Mouse (Mus musculus) cerebellum, postnatal 4 days (tissue): ENCODE results near the gene Gpr3.

Experiments
- DNase-seq, 2 experiments: peaks; one replicate each; pipeline ENCODE4 v3.0.0; 2022; ENCODE audit warnings: low spot score in 2 of 2, mixed read lengths in 1 of 2

The Gpr3 gene

DNA sequence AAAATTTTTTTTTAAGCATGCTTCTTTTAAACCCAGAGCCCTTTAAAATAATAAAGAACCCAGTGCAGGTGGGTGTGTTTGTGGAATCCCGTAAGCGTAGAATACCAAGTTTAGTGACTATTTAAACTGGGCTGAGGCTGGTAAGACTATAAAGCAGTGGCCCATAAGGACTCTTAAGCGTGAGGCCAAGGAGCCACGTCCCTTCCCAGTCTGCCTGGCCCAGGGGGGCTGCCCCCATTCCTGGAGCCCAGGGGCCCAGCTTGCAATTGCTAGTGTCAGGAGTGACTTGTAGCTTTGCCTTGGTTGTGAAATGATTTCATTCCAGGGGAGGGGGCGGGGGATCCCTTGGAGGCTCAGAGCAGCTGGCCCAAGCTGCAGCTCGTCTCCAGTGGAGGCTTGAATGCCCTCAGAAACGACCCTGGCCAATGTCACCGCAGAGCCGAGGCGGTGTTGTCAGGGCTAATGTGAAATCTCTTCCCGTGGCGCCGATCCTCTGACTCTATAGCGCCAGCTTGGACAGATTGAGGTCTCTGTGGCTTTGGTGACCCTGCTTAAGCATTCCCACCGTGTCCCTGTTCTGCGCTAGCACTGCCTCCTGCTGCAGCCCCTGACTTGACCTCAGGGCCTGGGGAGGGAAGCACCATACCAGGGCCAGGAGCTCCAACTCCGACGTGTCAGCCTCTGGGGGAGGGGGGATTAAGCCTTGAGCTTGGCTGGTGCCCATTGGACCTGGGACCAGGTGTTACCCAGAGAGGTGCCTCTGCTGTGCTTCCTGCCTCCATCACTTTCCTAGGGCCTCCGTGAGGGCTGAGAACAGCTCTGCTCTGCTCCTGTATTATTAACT is 13.8 kb downstream of the Gpr3 start:
- peak in 1 of 2 experiments; percentile 37 for DNase-seq

DNA sequence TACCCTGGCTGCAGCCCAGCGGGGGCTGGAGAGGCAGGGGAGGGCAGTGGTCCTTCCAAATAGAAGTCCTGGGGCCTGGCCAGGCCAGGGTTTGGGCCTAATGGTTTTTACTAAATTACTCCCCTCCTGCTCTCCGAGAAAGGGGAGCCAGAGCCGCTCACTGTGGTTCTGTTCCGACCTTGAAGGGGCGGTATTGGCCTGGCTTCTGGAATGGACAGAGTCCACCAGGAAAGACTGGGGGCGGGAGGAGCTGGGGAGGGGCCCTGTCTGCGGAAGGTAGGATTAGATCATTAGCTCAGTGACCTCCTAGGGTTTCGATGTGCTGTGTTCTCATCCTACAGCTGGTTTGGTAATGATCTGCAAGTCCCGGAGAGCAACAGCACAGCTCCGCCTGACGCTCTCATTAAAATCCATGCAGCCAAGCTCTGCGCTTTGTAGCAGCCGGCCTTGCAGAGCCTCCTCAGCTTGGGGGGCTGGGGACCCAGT is 14.5 kb downstream of the Gpr3 start:
- peak in 1 of 2 experiments; percentile 40 for DNase-seq

DNA sequence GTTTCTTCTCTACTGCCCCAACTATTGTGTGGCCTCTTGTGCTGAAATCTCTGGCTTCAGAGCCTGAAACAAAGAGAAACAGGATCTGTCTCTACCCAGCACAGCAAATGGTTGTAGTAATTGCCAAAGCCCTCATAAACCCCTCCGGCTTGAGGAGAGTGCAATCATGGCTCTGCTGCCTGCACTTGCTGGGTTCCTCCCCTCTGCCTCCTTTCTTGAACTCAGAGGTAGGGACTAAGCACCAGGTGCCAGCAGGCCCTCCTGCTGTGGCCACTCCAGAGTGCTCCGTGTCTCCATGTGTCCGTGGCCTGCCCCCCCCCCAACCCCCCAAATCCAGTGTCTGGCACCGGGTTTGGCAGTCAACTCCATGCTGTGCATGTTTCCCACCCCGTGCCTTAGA is 15.0 kb downstream of the Gpr3 start:
- DNase-seq = no peak

DNA sequence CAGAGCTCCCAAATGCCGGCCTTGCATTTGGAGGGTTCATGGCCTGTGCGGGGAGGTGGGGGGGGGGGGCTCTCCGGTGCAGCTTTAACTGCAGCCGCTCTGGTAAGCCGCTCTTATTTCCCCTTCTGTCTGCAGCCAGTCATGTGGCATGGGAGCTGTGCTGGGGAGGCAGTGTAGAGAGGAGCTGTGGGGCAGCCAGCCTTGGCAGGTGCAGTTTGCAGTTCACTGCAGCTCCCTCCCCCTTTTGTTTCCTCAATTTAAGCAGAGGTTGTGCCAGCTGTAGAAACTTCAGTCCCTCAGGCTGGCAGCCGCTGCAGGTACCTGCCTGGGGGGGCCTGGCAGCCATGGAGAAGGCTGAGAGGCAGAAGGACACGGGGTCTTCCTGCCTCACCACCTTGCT is 15.5 kb downstream of the Gpr3 start:
- no peak for DNase-seq

DNA sequence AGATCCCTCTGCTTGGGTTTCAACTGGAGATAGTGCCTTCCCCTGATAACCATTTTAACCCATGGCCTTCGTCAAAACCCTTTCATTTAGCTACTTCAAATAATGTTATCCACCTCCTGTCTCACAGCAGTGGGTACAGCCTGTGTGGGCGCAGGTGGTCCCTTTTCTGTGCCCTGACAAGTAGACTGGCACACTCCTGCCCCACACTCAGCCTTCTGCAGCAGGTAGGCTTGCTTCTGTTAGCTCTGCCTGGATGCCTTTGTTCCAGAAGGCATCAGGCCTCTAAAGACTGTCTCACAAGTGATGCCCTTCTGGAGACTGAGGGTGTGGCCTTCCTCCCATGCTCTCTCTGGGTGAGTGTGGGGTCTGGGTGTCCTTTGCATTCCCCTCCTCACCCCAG is 16.2 kb downstream of the Gpr3 start:
- DNase-seq = no peak

DNA sequence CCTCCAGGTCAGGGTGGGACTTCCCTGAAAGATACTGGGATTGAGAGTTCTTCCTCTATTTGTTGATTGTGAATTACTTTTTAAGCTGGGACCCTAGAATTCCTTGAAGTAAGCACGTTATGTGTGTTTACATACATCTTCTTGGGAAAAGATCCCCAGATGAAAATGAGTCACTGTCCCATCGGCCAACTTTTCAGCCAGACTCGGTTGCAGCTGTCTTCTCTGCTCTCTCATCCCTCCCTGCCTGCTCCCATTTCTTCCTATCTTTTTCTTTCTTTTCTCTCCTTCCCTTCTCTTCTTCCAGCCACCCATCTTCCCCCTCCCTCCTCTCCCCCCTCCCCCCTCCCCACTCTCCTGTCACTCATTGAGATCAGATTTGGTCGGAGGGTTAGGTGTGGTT is 17.3 kb downstream of the Gpr3 start:
- no peak for DNase-seq

DNA sequence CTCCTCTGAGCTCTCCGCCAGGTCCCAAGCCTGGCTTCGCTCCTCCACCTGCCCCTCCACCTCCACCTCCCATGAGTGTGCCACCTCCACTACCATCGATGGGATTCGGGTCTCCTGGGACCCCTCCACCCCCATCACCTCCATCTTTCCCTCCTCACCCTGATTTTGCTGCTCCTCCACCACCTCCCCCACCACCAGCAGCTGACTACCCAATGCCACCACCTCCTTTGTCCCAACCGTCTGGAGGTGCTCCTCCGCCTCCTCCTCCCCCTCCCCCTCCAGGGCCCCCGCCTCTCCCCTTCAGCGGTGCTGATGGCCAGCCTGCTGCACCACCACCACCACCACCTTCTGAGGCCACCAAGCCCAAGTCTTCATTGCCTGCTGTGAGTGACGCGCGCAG is 17.9 kb downstream of the Gpr3 start:
- DNase-seq = no peak

DNA sequence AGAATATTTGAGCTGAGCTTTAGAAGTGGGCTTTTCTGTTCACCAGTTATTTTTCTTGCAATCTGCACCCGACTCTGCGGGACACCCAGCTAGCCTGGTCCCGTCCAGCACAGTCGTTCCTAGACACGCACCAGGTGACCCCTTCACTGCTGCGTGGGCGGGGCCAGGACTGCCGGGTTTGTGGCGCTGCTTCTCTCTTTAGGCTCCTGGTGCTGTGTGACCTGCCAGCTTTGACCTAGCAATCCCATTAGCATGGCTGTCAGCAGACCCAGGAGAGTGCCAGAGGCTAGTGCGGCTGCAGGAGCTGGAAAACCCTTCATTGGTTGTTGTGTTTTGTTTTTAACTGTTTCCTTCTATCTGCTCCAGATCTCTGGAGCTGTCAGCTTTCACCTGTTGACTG is 22.9 kb downstream of the Gpr3 start:
- DNase-seq = no peak

DNA sequence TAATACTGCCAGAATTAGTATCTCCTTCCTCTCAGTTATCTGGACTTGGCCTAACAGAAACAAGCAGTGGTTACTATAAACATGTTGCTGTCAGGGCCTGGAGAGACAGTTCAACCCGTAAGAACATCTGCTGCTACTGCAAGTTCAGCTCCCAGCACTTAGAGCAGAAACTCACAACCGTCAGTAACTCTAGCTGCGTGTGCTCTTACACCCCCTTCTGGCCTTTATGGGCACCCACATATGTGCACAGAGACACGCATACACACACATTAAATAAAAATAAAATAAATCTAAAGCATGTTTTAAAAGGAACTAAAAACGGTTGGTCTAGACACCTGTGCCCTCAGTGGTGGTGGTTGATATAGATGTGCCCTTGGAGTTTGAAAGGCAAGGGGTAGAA is 25.5 kb downstream of the Gpr3 start:
- DNase-seq = no peak

DNA sequence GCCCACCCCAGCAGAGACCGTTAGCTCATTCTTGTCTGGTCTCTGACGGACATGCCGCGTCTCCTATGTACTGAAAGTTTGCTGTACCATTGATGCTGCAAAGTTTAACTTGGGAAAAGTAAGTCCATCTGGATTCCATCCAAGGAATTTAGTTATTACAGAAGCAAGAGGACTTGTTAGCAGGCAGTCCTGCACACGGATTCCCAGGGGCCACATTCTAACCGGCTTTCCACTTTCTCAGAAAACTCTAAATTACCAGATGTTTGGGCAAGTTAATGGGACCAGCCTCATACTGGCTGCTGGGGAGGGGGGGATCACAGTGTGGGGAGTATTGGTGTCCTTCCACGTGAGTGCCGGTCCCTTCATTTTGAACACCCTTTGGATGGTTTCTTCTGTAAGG is 26.4 kb downstream of the Gpr3 start:
- DNase-seq = no peak

DNA sequence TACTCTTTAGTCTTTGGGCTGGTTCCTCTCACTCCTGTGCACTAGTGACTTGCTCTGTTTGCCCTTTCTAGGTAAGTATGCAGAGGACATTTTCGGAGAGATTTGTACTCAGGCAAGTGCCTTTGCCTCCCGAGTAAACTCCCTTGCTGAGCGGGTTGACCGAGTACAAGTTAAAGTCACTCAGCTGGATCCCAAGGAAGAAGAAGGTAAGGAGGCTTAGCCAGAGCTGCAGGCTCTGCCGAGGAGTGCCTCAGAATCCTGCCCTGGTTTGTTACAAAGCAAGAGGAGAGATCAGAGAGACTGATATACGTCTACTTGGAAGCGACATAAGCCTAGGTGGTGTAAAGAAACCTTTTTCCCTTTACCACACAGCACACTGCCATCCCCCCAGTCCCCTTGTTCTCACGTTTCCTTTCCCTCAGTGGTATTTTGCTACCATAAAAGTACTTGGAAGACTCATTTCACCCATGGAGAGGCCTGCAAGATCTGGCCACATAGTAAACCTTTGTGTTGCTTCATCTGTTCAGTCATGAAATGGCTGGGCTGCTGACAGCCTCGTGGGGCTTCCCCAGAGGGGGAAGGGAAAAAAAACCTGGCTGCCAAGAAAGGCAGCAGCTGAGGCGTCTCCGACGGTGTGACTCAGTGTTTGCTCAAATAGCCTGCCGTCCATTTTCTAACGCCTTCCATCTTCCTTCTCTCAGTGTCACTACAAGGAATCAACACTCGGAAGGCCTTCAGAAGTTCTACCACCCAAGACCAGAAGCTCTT is 27.3 kb downstream of the Gpr3 start:
- DNase-seq = peak; percentile 17 to 38

DNA sequence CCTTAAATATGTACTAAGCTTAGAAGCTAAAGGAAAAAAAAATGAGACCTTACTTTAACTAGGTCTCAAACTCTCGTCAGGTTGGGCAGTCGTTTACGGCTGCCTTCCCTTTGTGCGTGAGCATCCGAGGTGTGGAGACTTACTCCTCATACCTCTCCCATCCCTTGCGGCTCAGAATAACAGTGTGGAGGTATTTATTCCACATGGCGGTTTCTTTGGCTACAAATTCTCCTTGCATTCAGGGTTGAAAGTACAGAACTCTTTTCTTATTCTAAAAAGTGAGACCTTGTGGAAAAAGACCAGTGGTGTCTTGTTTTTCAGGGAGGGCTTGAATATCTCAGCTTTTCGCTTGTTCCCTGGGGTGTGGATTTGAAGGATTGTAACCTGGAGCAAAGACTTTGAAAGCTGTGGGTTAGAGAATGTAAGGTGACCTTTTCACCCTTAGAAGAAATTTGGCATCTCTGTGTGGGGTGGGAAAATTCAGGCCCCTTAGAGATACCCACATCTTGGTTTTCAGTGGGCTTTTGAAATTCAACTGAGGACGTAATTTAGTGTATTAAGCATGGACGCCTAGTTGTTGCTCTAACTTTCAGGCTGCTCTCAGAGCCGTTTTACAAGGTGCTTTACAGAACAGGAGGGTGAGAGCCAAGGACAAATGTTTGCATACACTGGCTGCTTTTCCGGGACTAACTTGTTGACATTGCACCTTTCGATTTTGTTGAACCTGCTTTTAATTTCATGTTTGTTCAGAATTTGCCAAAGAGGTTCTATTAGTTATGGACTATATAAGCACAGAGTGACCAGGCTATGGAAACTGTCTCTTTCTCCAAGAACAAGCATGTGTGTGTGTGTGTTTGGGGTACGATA is 28.1 kb downstream of the Gpr3 start:
- DNase-seq = no peak

DNA sequence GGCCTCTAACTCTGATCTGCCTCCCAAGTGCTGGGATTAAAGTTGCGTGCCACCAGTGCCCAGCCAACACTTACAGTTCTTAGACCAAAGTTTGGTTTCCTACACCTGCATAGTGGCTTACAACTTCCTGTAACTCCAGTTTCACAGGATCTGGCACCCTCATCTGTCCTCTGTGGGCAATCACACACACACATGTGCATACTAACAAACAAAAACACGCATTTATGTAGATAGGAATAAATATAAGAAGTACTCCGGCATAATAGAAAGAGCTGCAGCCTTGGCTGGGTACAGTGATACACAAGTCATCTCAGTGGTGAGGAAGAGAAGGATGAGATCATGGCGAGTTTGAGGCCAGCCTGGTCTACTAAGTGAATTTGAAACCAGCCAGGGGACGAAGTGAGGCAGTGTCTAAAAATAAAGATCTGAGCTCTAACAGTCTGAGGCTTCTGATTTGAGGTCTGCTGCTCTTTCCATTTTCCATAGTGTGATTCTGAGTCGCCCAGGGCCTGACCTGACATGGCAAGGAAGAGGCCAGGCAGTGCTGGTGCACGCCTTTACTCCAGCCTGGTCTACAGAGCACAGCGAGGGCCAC is 29.8 kb downstream of the Gpr3 start:
- DNase-seq = no peak

DNA sequence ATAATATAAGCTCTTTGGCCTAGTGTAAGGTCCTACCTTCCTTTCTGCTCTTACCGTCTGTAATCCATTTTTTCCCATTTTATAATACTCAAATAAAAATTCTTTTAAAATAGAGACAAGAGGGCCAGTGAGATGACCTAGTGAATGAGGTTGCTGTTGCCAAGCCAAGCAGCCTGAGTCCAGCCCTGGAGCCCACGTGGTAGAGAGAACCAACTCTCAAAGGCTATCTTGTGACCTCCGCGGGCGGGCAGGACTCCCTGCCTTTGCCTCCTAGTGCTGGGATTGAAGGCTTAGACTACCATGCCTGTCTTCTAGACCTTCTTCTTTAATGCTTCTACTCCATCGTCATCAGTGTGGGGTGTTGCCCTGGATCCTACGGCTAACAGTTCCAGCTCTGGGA is 33.1 kb downstream of the Gpr3 start:
- DNase-seq = no peak

DNA sequence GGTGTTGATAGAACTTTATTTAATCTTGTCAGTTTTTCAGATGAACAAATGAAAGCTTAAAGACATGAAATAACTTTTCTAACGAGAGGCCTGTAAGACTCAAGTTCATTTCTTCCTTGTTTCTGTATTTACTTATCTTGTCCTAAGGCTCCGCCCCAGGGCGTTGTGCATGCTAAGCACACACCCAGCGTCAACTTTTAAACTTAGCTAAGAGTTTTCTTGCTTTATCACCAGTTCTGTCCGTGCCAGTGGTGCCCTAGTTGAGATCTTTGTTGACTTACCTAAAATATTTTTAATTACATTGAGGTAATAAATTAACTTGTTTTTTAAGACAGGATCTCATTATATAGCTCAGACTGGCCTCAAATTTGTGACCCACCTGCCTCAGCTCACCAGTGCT is 34.0 kb downstream of the Gpr3 start:
- no peak for DNase-seq

DNA sequence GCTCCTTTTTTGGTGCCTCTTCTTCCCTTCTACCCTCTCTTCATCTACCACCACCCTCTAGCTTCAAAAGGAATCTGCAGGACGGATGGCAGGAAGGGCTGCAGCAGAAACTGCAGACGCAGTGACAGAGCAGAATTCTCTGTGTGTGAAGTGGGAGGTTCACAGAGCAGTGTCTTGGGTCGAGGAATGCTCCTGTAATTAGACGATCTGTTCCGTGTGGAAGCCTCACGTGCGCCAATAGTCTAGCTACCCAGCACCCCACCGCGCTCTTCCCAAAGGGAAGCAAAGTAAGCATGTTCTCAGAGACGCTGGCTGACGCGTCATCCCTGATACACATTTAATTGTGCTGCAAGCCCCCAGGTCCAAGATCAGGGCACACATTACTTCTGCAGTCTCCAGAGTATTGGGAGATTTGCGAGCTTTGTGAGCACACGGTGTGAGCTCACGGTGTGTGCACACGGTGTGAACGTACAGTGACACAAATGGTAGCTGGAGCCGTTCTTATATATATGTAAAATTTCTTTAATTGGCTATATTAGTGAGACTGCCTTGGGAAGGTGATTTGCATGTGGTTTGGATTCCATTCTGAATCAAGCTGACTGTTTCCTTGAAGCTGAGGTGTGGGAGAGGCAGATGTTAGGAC is 35.5 kb downstream of the Gpr3 start:
- DNase-seq = no peak

DNA sequence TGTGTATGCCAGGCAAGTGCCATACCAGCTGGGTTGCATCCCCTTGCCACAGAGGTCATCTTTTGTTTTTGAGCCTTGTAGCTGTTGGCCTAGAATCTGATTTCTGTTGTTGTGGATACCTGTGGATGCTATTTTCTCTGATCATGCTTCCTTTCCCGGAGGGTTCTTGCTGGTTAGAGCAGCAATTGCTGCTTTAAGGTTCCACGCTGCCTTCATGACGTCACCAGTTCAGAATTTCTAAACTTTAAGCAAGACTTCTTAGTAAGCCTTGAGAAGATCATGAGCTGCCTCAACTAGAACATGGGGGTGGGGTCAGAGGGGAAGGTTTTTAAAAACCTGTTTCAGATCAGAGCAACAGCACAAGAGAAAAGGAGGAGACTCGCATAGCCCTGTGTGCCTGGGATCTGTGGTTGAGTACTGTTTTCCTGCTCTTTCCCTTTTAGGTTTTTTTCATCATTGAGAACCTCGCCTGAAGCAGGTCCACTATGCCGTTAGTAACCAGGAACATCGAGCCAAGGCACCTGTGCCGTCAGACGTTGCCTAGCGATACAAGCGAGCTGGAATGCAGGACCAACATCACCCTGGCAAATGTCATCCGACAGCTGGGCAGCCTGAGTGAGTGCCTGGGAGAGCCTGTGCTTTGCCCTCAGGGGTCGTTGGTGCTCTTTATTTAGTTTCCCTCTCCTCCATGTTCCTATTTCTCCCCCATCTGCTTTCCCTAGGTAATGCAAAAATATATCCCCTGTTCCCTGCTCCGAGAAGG is 36.2 kb downstream of the Gpr3 start:
- DNase-seq = peak in 1 of 2 experiments; percentile 37

DNA sequence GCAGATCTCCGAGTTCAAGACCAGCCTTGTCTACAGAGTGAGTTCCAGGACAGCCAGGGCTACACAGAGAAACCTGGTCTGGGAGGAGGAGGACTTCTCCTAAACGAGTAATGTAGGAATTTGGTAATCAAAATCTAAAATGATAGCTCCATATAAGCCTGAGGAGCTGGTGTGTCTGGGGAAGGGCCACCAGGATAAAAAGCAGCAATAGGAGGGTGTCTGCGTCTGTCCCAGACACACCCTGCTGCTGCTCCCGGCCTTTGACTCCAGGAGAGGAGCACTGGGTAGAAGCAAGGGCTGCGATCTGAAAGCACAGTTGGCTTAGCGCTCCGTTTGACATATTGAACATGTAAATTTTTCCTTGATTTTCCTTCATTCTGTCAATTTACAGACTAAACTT is 37.1 kb downstream of the Gpr3 start:
- DNase-seq = no peak

DNA sequence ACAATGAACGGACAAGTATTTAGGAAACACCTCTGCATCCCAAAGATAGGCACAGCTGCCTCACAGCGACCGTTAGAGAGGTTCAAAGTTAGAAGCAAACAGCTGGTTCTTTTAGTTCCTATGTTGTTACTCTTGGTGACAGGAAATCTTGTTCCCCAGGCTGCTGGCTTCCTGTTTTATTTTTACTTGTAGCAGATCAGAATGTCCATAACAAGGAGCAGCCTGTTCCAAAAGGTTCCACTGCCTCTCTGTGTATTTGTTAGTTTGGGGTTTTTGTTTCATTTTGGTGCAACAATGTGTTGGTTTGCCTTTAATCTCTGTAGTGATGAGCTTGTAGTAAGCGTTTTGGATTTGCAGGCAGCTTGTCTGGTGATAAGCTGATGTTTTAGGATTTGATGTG is 38.0 kb downstream of the Gpr3 start:
- no peak for DNase-seq

DNA sequence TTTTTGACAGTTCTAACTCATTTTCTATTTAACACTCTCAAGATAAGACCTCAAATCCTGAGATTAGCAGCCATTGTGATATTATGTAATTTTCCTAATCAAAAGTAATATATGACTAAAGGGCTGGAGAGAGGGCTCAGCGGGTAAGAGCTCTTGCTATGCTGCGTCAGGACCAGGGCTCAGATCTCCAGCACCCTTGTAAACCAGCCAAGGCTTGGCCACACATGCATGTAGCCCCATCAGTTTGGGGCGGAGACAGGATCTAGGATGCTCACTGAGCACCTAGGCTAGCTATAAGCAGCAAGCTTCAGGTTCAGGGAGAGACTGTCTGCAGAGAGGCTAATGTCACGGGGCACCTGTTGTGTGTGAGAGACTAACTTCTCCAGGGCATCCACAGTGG is 39.9 kb downstream of the Gpr3 start:
- DNase-seq = no peak
